Mouse (Mus musculus): Measurements from ENCODE around the gene Flg.

Flg gene

DNA sequence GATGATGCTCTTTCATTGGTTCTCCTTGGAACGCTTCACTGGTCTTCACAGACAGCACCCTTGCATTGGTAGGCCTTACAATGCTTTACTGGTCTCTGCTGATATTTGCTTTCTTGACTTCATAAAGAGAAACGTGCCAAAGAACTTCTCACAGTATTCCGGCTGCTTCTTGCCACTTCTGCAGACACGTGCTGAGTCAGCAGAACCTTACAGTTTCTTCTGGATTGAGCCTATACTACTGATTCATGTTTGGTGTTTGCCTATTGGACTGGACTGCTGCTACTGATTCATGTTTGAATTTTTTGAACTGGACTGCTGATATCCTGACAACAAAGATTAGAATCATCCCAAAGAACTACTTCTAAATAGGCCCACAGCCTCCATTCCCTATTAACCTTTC, 66.7 kb downstream of the Flg start:
- Histone ChIP-seq H3K4me3 (replicated peaks; ENCODE audit: low read length) (no peak overlapping the region), H3K27me3 (ENCODE audit: insufficient read depth, low read length) (no peaks in the 10 kb centered on the region), H3K36me3 (ENCODE audit: insufficient read depth, low read length) (no peaks in the 10 kb centered on the region), H3K4me1 (replicated peaks; ENCODE audit: low read depth, low read length) (no peaks in the 10 kb centered on the region), H3K9me3 (ENCODE audit: low read length) (no peaks in the 10 kb centered on the region)
- TF ChIP-seq POU5F1 (IDR thresholded peaks at IDR 0.05; ENCODE audit: borderline replicate concordance, low read length) (no peak), CTCF (conservative IDR thresholded peaks at IDR 0.05; ENCODE audit: low read length) (no peak), NANOG (IDR thresholded peaks at IDR 0.05; ENCODE audit: borderline replicate concordance, low read length) (no peak)
